Mouse (Mus musculus) gastrocnemius, postnatal 4 days (tissue): ENCODE measurements around the gene Six3. TPM values are rescaled to one million over a fixed set of nuclear protein-coding genes. Genes with fewer than 3 reads are reported as not detected.

Experiments
- total RNA-seq, 2 experiments: library from RNA; stranded (reverse); gene quantifications; 2 replicates each; pipeline ENCODE4 v1.2.3; 2021

Six3 gene
- total RNA-seq, 2 experiments from 2014 or later = not detected

Other genes with a start within 250 kb of the Six3 start
- gene Six2, start 74.7 kb downstream of the Six3 start, total RNA-seq = 10 to 100 TPM; 11.2 to 13.3 TPM